Mouse (Mus musculus): ENCODE data around the gene Adamts3. TPM values are rescaled to one million over a fixed set of nuclear protein-coding genes. Genes with fewer than 3 reads are reported as not detected.

Gene Adamts3
- total RNA-seq, 1 experiment: 1.2 TPM

- H3K9ac ChIP-seq (ENCODE audit: insufficient read depth, low read depth, low read length, poor library complexity, severe bottlenecking): no peak overlapping the region
- no peak overlapping the region for H3K27ac ChIP-seq (ENCODE audit: insufficient read depth, low read depth, low read length, poor library complexity, severe bottlenecking)
- no peaks in the 10 kb centered on the region for H3K9me3 ChIP-seq (ENCODE audit: control insufficient read depth, insufficient read depth, low read depth, low read length)
- H3K4me1 ChIP-seq (ENCODE audit: control insufficient read depth in 2 of 2, insufficient read depth in 2 of 2, low read length in 2 of 2, poor library complexity in 1 of 2): no peaks in the 10 kb centered on the region
- TF ChIP-seq ZC3H11A (IDR thresholded peaks at IDR 0.05; ENCODE audit: borderline replicate concordance, low read depth, low read length) (no peak), CHD2 (IDR thresholded peaks at IDR 0.05; ENCODE audit: low read depth, low read length) (no peak), HCFC1 (IDR thresholded peaks at IDR 0.05; ENCODE audit: borderline replicate concordance, insufficient read depth, low read length) (no peak), MAFK (IDR thresholded peaks at IDR 0.05; ENCODE audit: insufficient read depth, low read depth, low read length) (no peak), ZNF384 (IDR thresholded peaks at IDR 0.05; ENCODE audit: low read depth, low read length) (no peak)
- no peak overlapping the region for H3K4me3 ChIP-seq (ENCODE audit: insufficient read depth in 1 of 2, low read depth in 1 of 2, low read length in 2 of 2, poor library complexity in 1 of 2, severe bottlenecking in 1 of 2)
- H3K36me3 ChIP-seq (ENCODE audit: control insufficient read depth, insufficient read depth, low read length, poor library complexity, severe bottlenecking): no peaks in the 10 kb centered on the region
- in situ Hi-C loops (cut with MboI; ENCODE audit: low sequenced_read_pairs in 2 of 2, unreplicated experiment in 2 of 2): no loop called here
- DNase-seq (ENCODE audit: low read depth, low spot score): no peak
These were observed 103.3 kb downstream of the Adamts3 start for GRCm38 (mm10) chr5:89779823-89780222.

GRCm38 (mm10) chr5:89778610-89779009, 104.5 kb downstream of the Adamts3 start:
- Histone ChIP-seq H3K4me3 (ENCODE audit: insufficient read depth in 1 of 2, low read depth in 1 of 2, low read length in 2 of 2, poor library complexity in 1 of 2, severe bottlenecking in 1 of 2) (no peak overlapping the region), H3K27ac (ENCODE audit: insufficient read depth, low read depth, low read length, poor library complexity, severe bottlenecking) (no peak overlapping the region), H3K4me1 (ENCODE audit: control insufficient read depth in 2 of 2, insufficient read depth in 2 of 2, low read length in 2 of 2, poor library complexity in 1 of 2) (no peaks in the 10 kb centered on the region), H3K9ac (ENCODE audit: insufficient read depth, low read depth, low read length, poor library complexity, severe bottlenecking) (no peak overlapping the region), H3K9me3 (ENCODE audit: control insufficient read depth, insufficient read depth, low read depth, low read length) (no peaks in the 10 kb centered on the region), H3K36me3 (ENCODE audit: control insufficient read depth, insufficient read depth, low read length, poor library complexity, severe bottlenecking) (no peaks in the 10 kb centered on the region)
- DNase-seq (ENCODE audit: low read depth, low spot score): no peak
- no peak for TF ChIP-seq ZNF384 (IDR thresholded peaks at IDR 0.05; ENCODE audit: low read depth, low read length)
- no peak for TF ChIP-seq HCFC1 (IDR thresholded peaks at IDR 0.05; ENCODE audit: borderline replicate concordance, insufficient read depth, low read length)
- TF ChIP-seq ZC3H11A (IDR thresholded peaks at IDR 0.05; ENCODE audit: borderline replicate concordance, low read depth, low read length): no peak
- TF ChIP-seq CHD2 (IDR thresholded peaks at IDR 0.05; ENCODE audit: low read depth, low read length): no peak
- TF ChIP-seq MAFK (IDR thresholded peaks at IDR 0.05; ENCODE audit: insufficient read depth, low read depth, low read length): no peak
- in situ Hi-C loops (cut with MboI; ENCODE audit: low sequenced_read_pairs in 2 of 2, unreplicated experiment in 2 of 2): no loop called here

- no peaks in the 10 kb centered on the region for H3K9me3 ChIP-seq (ENCODE audit: control insufficient read depth, insufficient read depth, low read depth, low read length)
- no peak for TF ChIP-seq HCFC1 (IDR thresholded peaks at IDR 0.05; ENCODE audit: borderline replicate concordance, insufficient read depth, low read length)
- no peak for TF ChIP-seq ZNF384 (IDR thresholded peaks at IDR 0.05; ENCODE audit: low read depth, low read length)
- TF ChIP-seq CHD2 (IDR thresholded peaks at IDR 0.05; ENCODE audit: low read depth, low read length): no peak
- no peak for TF ChIP-seq ZC3H11A (IDR thresholded peaks at IDR 0.05; ENCODE audit: borderline replicate concordance, low read depth, low read length)
- TF ChIP-seq MAFK (IDR thresholded peaks at IDR 0.05; ENCODE audit: insufficient read depth, low read depth, low read length): no peak
- in situ Hi-C loops (cut with MboI; ENCODE audit: low sequenced_read_pairs in 2 of 2, unreplicated experiment in 2 of 2): no loop called here
- H3K4me3 ChIP-seq (ENCODE audit: insufficient read depth in 1 of 2, low read depth in 1 of 2, low read length in 2 of 2, poor library complexity in 1 of 2, severe bottlenecking in 1 of 2): no peak overlapping the region
- H3K27ac ChIP-seq (ENCODE audit: insufficient read depth, low read depth, low read length, poor library complexity, severe bottlenecking): no peak overlapping the region
- no peak for DNase-seq (ENCODE audit: low read depth, low spot score)
- no peak overlapping the region for H3K9ac ChIP-seq (ENCODE audit: insufficient read depth, low read depth, low read length, poor library complexity, severe bottlenecking)
- no peaks in the 10 kb centered on the region for H3K36me3 ChIP-seq (ENCODE audit: control insufficient read depth, insufficient read depth, low read length, poor library complexity, severe bottlenecking)
- no peaks in the 10 kb centered on the region for H3K4me1 ChIP-seq (ENCODE audit: control insufficient read depth in 2 of 2, insufficient read depth in 2 of 2, low read length in 2 of 2, poor library complexity in 1 of 2)
These were observed 105.7 kb downstream of the Adamts3 start for GRCm38 (mm10) chr5:89777411-89777810.

GRCm38 (mm10) chr5:89770655-89771355, 112.3 kb downstream of the Adamts3 start:
- DNase-seq (ENCODE audit: low read depth, low spot score): no peak
- in situ Hi-C loops (cut with MboI; ENCODE audit: low sequenced_read_pairs in 2 of 2, unreplicated experiment in 2 of 2): no loop called here
- H3K4me3 ChIP-seq (ENCODE audit: insufficient read depth in 1 of 2, low read depth in 1 of 2, low read length in 2 of 2, poor library complexity in 1 of 2, severe bottlenecking in 1 of 2): no peak overlapping the region
- no peak for TF ChIP-seq ZC3H11A (IDR thresholded peaks at IDR 0.05; ENCODE audit: borderline replicate concordance, low read depth, low read length)
- TF ChIP-seq CHD2 (IDR thresholded peaks at IDR 0.05; ENCODE audit: low read depth, low read length): no peak
- TF ChIP-seq ZNF384 (IDR thresholded peaks at IDR 0.05; ENCODE audit: low read depth, low read length): no peak
- TF ChIP-seq MAFK (IDR thresholded peaks at IDR 0.05; ENCODE audit: insufficient read depth, low read depth, low read length): no peak
- no peak for TF ChIP-seq HCFC1 (IDR thresholded peaks at IDR 0.05; ENCODE audit: borderline replicate concordance, insufficient read depth, low read length)
- H3K27ac ChIP-seq (ENCODE audit: insufficient read depth, low read depth, low read length, poor library complexity, severe bottlenecking): no peak overlapping the region
- no peaks in the 10 kb centered on the region for H3K4me1 ChIP-seq (ENCODE audit: control insufficient read depth in 2 of 2, insufficient read depth in 2 of 2, low read length in 2 of 2, poor library complexity in 1 of 2)
- no peaks in the 10 kb centered on the region for H3K36me3 ChIP-seq (ENCODE audit: control insufficient read depth, insufficient read depth, low read length, poor library complexity, severe bottlenecking)
- H3K9ac ChIP-seq (ENCODE audit: insufficient read depth, low read depth, low read length, poor library complexity, severe bottlenecking): no peak overlapping the region
- H3K9me3 ChIP-seq (ENCODE audit: control insufficient read depth, insufficient read depth, low read depth, low read length): no peaks in the 10 kb centered on the region

Data from ES-E14 (cell line).